Mouse (Mus musculus) hindbrain, embryonic 10.5 days (tissue): Measurements from ENCODE around the gene Acbd4. TPM values are rescaled to one million over a fixed set of nuclear protein-coding genes. Genes with fewer than 3 reads are reported as not detected.

Source experiments
- DNase-seq: peaks from one replicate; pipeline ENCODE4 v3.0.0-alpha.2; 2017; ENCODE audit warnings: low spot score
- H3K27ac ChIP-seq: fragments of 300-500 bp; sonication (generic); 2 replicates; pipeline ENCODE4 v1.5.1; 2016; ENCODE audit warnings: mild to moderate bottlenecking, moderate library complexity
- H3K27me3 ChIP-seq: fragments of 300-500 bp; sonication (generic); 2 replicates; pipeline ENCODE4 v1.6.1; 2016; ENCODE audit warnings: mild to moderate bottlenecking; ENCODE audit not compliant: poor library complexity, insufficient read depth, severe bottlenecking
- H3K36me3 ChIP-seq: fragments of 300-500 bp; sonication (generic); 2 replicates; pipeline ENCODE4 v1.6.1; 2016; ENCODE audit warnings: mild to moderate bottlenecking, moderate library complexity
- H3K4me1 ChIP-seq: fragments of 300-500 bp; sonication (generic); replicated peaks from 2 replicates; pipeline ENCODE4 v1.6.1; 2016; ENCODE audit warnings: mild to moderate bottlenecking
- H3K4me3 ChIP-seq: fragments of 300-500 bp; sonication (generic); 2 replicates; pipeline ENCODE4 v1.5.1; 2016; ENCODE audit warnings: mild to moderate bottlenecking, moderate library complexity
- H3K9me3 ChIP-seq: fragments of 300-500 bp; sonication (generic); 2 replicates; pipeline ENCODE4 v1.6.1; 2016; ENCODE audit warnings: mild to moderate bottlenecking, moderate library complexity
- WGBS: fragments of 180-500 bp; shearing (Covaris S2); methylation state at CpG from one replicate; pipeline ENCODE4 v1.1.7; 2016; 5-methylcytosine and 5-hydroxymethylcytosine counted together
- polyA plus RNA-seq: library from polyadenylated mRNA; unstranded; fragments of >200 nt; fragmentation: Nextera tagmentation; extraction: Ambion mirVana; gene quantifications from 2 replicates; pipeline ENCODE4 v1.2.1, GENCODE M21; 2016

Acbd4 gene
- polyA plus RNA-seq, 1 experiment from 2014 or later = 7.7 TPM

GRCm38 (mm10) chr11:103120315-103120714 lies 18.8 kb downstream of the Acbd4 start:
- Histone ChIP-seq H3K4me3 (no peak overlapping the region), H3K4me1 (peaks cover 30% of the 10 kb centered on the region), H3K36me3 (no peaks in the 10 kb centered on the region), H3K27ac (no peak overlapping the region), H3K27me3 (no peaks in the 10 kb centered on the region), H3K9me3 (no peaks in the 10 kb centered on the region)
- 82% methylated on average over 5 of the region's 5 CpGs for WGBS
- no peak for DNase-seq

GRCm38 (mm10) chr11:103131701-103132575 lies 30.5 kb downstream of the Acbd4 start, which contains the start of gene Hexim2:
TSS of gene Hexim2 (plus strand) at chr11:103132429.
- peak within 1 kb of the TSS; percentile 100 for H3K27ac ChIP-seq
- peaks cover 37% of the 10 kb centered on the region for H3K4me1 ChIP-seq
- H3K36me3 ChIP-seq = peaks cover 8% of the 10 kb centered on the region; the same call in 1 of the 2 replicates
- WGBS = 1% methylated on average over 39 of the region's 39 CpGs
- no peaks in the 10 kb centered on the region for H3K27me3 ChIP-seq
- no peaks in the 10 kb centered on the region for H3K9me3 ChIP-seq
- peak within 1 kb of the TSS; percentile 98 for H3K4me3 ChIP-seq
- DNase-seq = peak; percentile 71

GRCm38 (mm10) chr11:103132576-103133455 lies 31.3 kb downstream of the Acbd4 start:
- Histone ChIP-seq H3K36me3 (peaks cover 8% of the 10 kb centered on the region; the same call in 1 of the 2 replicates), H3K27me3 (no peaks in the 10 kb centered on the region), H3K4me3 (peak overlapping the region; percentile 98), H3K4me1 (peaks cover 37% of the 10 kb centered on the region), H3K9me3 (no peaks in the 10 kb centered on the region), H3K27ac (peak overlapping the region; percentile 100)
- DNase-seq = peak; percentile 100
- WGBS = under 1% methylated on average over 58 of the region's 58 CpGs

GRCm38 (mm10) chr11:103133456-103134185 lies 32.1 kb downstream of the Acbd4 start:
- Histone ChIP-seq H3K36me3 (peaks cover 15% of the 10 kb centered on the region), H3K4me1 (peaks cover 37% of the 10 kb centered on the region), H3K27ac (peak overlapping the region; percentile 90), H3K27me3 (no peaks in the 10 kb centered on the region), H3K9me3 (no peaks in the 10 kb centered on the region), H3K4me3 (peak overlapping the region; percentile 98)
- DNase-seq = no peak
- 56% methylated on average over 6 of the region's 6 CpGs for WGBS

- Histone ChIP-seq H3K9me3 (no peaks in the 10 kb centered on the region), H3K4me1 (peaks cover 37% of the 10 kb centered on the region), H3K27ac (no peak overlapping the region), H3K4me3 (no peak overlapping the region), H3K27me3 (no peaks in the 10 kb centered on the region), H3K36me3 (peaks cover 21% of the 10 kb centered on the region)
- WGBS = 79% methylated on average over 3 of the region's 3 CpGs
- DNase-seq = no peak
Measured at GRCm38 (mm10) chr11:103134221-103134620, 32.7 kb downstream of the Acbd4 start.

GRCm38 (mm10) chr11:103136039-103136577 lies 34.6 kb downstream of the Acbd4 start:
- DNase-seq = no peak
- Histone ChIP-seq H3K36me3 (peaks cover 16% of the 10 kb centered on the region), H3K27ac (no peak overlapping the region), H3K27me3 (no peaks in the 10 kb centered on the region), H3K4me3 (no peak overlapping the region), H3K4me1 (peaks cover 36% of the 10 kb centered on the region), H3K9me3 (no peaks in the 10 kb centered on the region)
- WGBS = 89% methylated on average over 8 of the region's 8 CpGs

- H3K9me3 ChIP-seq = no peaks in the 10 kb centered on the region
- H3K27ac ChIP-seq = peak overlapping the region; percentile 79
- whole genome bisulfite sequencing = 85% methylated on average over 14 of the region's 14 CpGs
- H3K4me3 ChIP-seq = no peak overlapping the region
- no peaks in the 10 kb centered on the region for H3K27me3 ChIP-seq
- H3K4me1 ChIP-seq = peaks cover 46% of the 10 kb centered on the region
- no peak for DNase-seq
- peaks cover 16% of the 10 kb centered on the region for H3K36me3 ChIP-seq
Measured at GRCm38 (mm10) chr11:103139951-103140762, 38.7 kb downstream of the Acbd4 start.

- no peak for DNase-seq
- Histone ChIP-seq H3K27me3 (no peaks in the 10 kb centered on the region), H3K4me1 (peaks cover 50% of the 10 kb centered on the region), H3K36me3 (peaks cover 16% of the 10 kb centered on the region), H3K4me3 (no peak overlapping the region), H3K27ac (peak overlapping the region; percentile 79), H3K9me3 (no peaks in the 10 kb centered on the region)
- WGBS = 58% methylated on average over 6 of the region's 6 CpGs
Measured at GRCm38 (mm10) chr11:103140763-103141100, 39.2 kb downstream of the Acbd4 start.

- H3K9me3 ChIP-seq = no peaks in the 10 kb centered on the region
- peak; percentile 13 for DNase-seq
- 33% methylated on average over 11 of the region's 11 CpGs for WGBS
- no peak overlapping the region for H3K4me3 ChIP-seq
- H3K4me1 ChIP-seq = peaks cover 50% of the 10 kb centered on the region
- H3K27me3 ChIP-seq = no peaks in the 10 kb centered on the region
- H3K27ac ChIP-seq = peak overlapping the region; percentile 79
- peaks cover 16% of the 10 kb centered on the region for H3K36me3 ChIP-seq
Measured at GRCm38 (mm10) chr11:103141101-103141943, 39.8 kb downstream of the Acbd4 start.

GRCm38 (mm10) chr11:103141944-103142255 lies 40.4 kb downstream of the Acbd4 start:
- WGBS = 25% methylated on average over 1 of the region's 1 CpGs
- Histone ChIP-seq H3K4me3 (no peak overlapping the region), H3K36me3 (peaks cover 16% of the 10 kb centered on the region), H3K27me3 (no peaks in the 10 kb centered on the region), H3K4me1 (peaks cover 50% of the 10 kb centered on the region), H3K27ac (peak overlapping the region; percentile 79), H3K9me3 (no peaks in the 10 kb centered on the region)
- no peak for DNase-seq
